Mouse (Mus musculus): Measurements from ENCODE around the gene Tmem223. TPM values are rescaled to one million over a fixed set of nuclear protein-coding genes. Genes with fewer than 3 reads are reported as not detected.

Gene Tmem223
- polyA plus RNA-seq, 1 experiment = 50.0 TPM

Other genes with a start within 250 kb of the Tmem223 start
- gene Slc22a8, start 179.7 kb upstream of the Tmem223 start, polyA plus RNA-seq (2012; rRNA removed) = 0.07 and 0.12 TPM in 2 replicates
- not detected in 2 replicates for gene Slc22a6, start 153.0 kb upstream of the Tmem223 start, polyA plus RNA-seq (2012; rRNA removed)
- under 0.01 and 0.02 TPM in 2 replicates for gene Chrm1, start 107.2 kb upstream of the Tmem223 start, polyA plus RNA-seq (2012; rRNA removed)
- 69.0 and 73.7 TPM in 2 replicates for gene Slc3a2, start 47.6 kb upstream of the Tmem223 start, polyA plus RNA-seq (2012; rRNA removed)
- gene Wdr74, start 35.2 kb upstream of the Tmem223 start, polyA plus RNA-seq (2012; rRNA removed) = 23.6 and 26.8 TPM in 2 replicates
- gene 1700092M07Rik, start 30.3 kb upstream of the Tmem223 start, polyA plus RNA-seq (2012; rRNA removed) = 0.14 and 0.22 TPM in 2 replicates
- 42.5 and 43.8 TPM in 2 replicates for gene Stx5a, start 29.6 kb upstream of the Tmem223 start, polyA plus RNA-seq (2012; rRNA removed)
- 66.5 and 71.8 TPM in 2 replicates for gene Nxf1, start 13.9 kb upstream of the Tmem223 start, polyA plus RNA-seq (2012; rRNA removed)
- gene Tmem179b, start 3.5 kb downstream of the Tmem223 start, polyA plus RNA-seq (2012; rRNA removed) = 55.2 and 62.8 TPM in 2 replicates
- gene Taf6l, start 15.4 kb downstream of the Tmem223 start, polyA plus RNA-seq (2012; rRNA removed) = 6.0 and 6.1 TPM in 2 replicates
- gene Polr2g, start 27.6 kb downstream of the Tmem223 start, polyA plus RNA-seq (2012; rRNA removed) = 50.2 and 51.9 TPM in 2 replicates
- 0.63 and 0.78 TPM in 2 replicates for gene Zbtb3, start 31.6 kb downstream of the Tmem223 start, polyA plus RNA-seq (2012; rRNA removed)
- gene Ttc9c, start 48.3 kb downstream of the Tmem223 start, polyA plus RNA-seq (2012; rRNA removed) = 12.9 and 13.3 TPM in 2 replicates
- 26.5 and 29.8 TPM in 2 replicates for gene Hnrnpul2, start 49.0 kb downstream of the Tmem223 start, polyA plus RNA-seq (2012; rRNA removed)
- 0.14 and 0.93 TPM in 2 replicates for gene AC129217.1, start 58.8 kb downstream of the Tmem223 start, polyA plus RNA-seq (2012; rRNA removed)
- gene Bscl2, start 66.5 kb downstream of the Tmem223 start, polyA plus RNA-seq (2012; rRNA removed) = 18.0 and 18.1 TPM in 2 replicates
- gene Gng3, start 68.2 kb downstream of the Tmem223 start, polyA plus RNA-seq (2012; rRNA removed) = 0.04 and 0.06 TPM in 2 replicates
- 0.22 and 0.23 TPM in 2 replicates for gene Lrrn4cl, start 79.8 kb downstream of the Tmem223 start, polyA plus RNA-seq (2012; rRNA removed)
- 63.3 and 71.1 TPM in 2 replicates for gene Ubxn1, start 100.5 kb downstream of the Tmem223 start, polyA plus RNA-seq (2012; rRNA removed)
- gene Uqcc3, start 109.9 kb downstream of the Tmem223 start, polyA plus RNA-seq (2012; rRNA removed) = 27.3 and 30.3 TPM in 2 replicates
- 2.1 and 2.2 TPM in 2 replicates for gene Lbhd1, start 112.7 kb downstream of the Tmem223 start, polyA plus RNA-seq (2012; rRNA removed)
- gene Gm49403, start 112.9 kb downstream of the Tmem223 start, polyA plus RNA-seq (2012; rRNA removed) = not detected in 2 replicates
- 30.7 and 31.4 TPM in 2 replicates for gene 1810009A15Rik, start 117.9 kb downstream of the Tmem223 start, polyA plus RNA-seq (2012; rRNA removed)
- gene Gm49416, start 117.9 kb downstream of the Tmem223 start, polyA plus RNA-seq (2012; rRNA removed) = not detected in 2 replicates
- gene Ints5, start 122.0 kb downstream of the Tmem223 start, polyA plus RNA-seq (2012; rRNA removed) = 8.9 and 9.1 TPM in 2 replicates
- gene Ganab, start 127.1 kb downstream of the Tmem223 start, polyA plus RNA-seq (2012; rRNA removed) = 72.8 and 81.9 TPM in 2 replicates
- gene B3gat3, start 149.4 kb downstream of the Tmem223 start, polyA plus RNA-seq (2012; rRNA removed) = 32.9 and 35.2 TPM in 2 replicates
- gene Rom1, start 158.4 kb downstream of the Tmem223 start, polyA plus RNA-seq (2012; rRNA removed) = 1.9 and 2.0 TPM in 2 replicates
- gene Eml3, start 158.6 kb downstream of the Tmem223 start, polyA plus RNA-seq (2012; rRNA removed) = 9.6 and 11.4 TPM in 2 replicates
- gene Mta2, start 170.9 kb downstream of the Tmem223 start, polyA plus RNA-seq (2012; rRNA removed) = 17.0 and 17.4 TPM in 2 replicates
- gene Tut1, start 182.9 kb downstream of the Tmem223 start, polyA plus RNA-seq (2012; rRNA removed) = 8.7 and 9.0 TPM in 2 replicates
- 149 and 173 TPM in 2 replicates for gene Eef1g, start 196.0 kb downstream of the Tmem223 start, polyA plus RNA-seq (2012; rRNA removed)
- 2.0 TPM in 2 replicates for gene Ahnak, start 218.3 kb downstream of the Tmem223 start, polyA plus RNA-seq (2012; rRNA removed)